Mouse (Mus musculus): ENCODE measurements around the gene Lin52.

DNA sequence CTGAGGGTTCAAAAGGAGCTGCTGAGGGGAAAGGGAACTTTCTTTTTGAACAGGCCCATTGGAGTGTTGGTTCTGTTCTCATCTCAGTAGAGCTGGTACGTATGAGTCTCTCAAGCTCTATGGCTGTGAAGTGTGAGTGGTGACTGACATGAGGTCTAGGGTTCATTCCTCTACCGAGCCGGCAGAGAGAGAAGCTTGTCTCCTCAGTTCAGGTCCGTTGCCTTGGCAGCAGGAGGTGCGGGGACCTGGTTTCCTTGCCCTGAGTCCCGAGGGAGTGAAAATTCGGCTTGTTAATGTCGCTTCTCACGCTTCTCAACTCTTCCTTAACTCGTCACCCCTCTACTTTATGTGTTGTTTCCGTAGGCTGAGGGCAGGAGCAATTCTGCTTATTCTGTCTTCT is 579 bp downstream of the Lin52 start:
- TF ChIP-seq CTCF (IDR thresholded peaks at IDR 0.05; ENCODE audit: low read depth) (no peak), EP300 (optimal IDR thresholded peaks at IDR 0.05) (no peak)
